Mouse (Mus musculus) heart, postnatal 0 days (tissue): ENCODE data around the gene Rusc2.

Experiments used
- CTCF ChIP-seq: IDR thresholded peaks from 2 replicates; pipeline ENCODE4 v1.5.1; 2016; ENCODE audit warnings: antibody characterized with exemption, control low read depth, low read depth
- EP300 ChIP-seq: IDR thresholded peaks from 2 replicates; pipeline ENCODE4 v1.6.1; 2016; ENCODE audit warnings: antibody characterized with exemption, low read depth

- TF ChIP-seq CTCF (no peak), EP300 (no peak)
These were observed 20.4 kb downstream of the Rusc2 start for GRCm38 (mm10) chr4:43402212-43402611.
